Mouse (Mus musculus) spleen, postnatal 4 days (tissue): ENCODE measurements around the gene Actg1.

Experiments used
- DNase-seq, 2 experiments: peaks; one replicate each; pipeline ENCODE4 v3.0.0; 2022; ENCODE audit warnings: low spot score in 2 of 2

Gene Actg1

GRCm38 (mm10) chr11:120347791-120348683, at the start of gene Actg1:
TSS of gene Actg1 (minus strand) at chr11:120348542.
- DNase-seq = peak; percentile 83 to 91

- no peak for DNase-seq
Observed at GRCm38 (mm10) chr11:120397602-120398001, 49.3 kb upstream of the Actg1 start.

DNA sequence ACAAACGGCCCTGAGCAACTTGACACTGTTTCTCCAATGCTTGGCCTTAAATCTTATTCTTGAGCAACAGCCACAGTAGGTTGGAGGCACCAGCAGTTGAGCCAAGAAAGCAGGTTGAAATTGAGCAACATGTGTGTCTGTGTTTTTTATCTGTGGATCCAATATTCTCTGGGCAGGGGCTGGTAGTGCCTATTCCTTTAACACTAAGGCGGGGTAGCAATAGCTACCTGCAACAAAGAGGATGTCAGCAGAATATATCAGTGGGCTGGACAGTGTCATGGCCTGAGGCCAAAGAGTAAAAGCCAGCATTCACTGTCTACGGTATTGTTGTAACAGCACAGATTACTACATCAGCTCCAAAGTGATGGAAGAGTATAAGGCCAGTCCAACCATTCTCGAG, 47.3 kb upstream of the Actg1 start:
- DNase-seq = no peak

GRCm38 (mm10) chr11:120388580-120388979, 40.2 kb upstream of the Actg1 start:
- DNase-seq = no peak

- no peak for DNase-seq
Observed at GRCm38 (mm10) chr11:120387157-120387556, 38.8 kb upstream of the Actg1 start.

- DNase-seq = no peak
Observed at GRCm38 (mm10) chr11:120386632-120387031, 38.3 kb upstream of the Actg1 start.

DNA sequence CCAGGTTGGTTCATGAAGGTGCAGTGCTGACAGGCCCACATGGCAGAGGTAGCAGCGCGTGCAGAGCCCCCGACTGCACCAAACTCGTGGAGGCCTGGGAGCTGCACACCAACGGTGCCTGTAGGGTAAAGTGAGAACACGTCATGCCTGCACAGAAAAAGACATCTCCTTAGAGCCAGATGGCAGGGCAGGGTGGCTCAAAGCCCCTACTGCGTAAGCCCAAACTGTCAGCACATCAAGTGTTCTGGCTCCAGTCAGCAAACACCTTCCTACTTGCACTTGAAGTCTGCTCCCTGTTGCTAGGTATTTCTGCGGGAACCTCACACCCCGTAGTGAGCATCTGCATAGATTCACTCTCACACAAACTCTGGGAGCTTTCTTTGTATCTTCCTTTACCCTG, 34.2 kb upstream of the Actg1 start:
- DNase-seq = no peak

DNA sequence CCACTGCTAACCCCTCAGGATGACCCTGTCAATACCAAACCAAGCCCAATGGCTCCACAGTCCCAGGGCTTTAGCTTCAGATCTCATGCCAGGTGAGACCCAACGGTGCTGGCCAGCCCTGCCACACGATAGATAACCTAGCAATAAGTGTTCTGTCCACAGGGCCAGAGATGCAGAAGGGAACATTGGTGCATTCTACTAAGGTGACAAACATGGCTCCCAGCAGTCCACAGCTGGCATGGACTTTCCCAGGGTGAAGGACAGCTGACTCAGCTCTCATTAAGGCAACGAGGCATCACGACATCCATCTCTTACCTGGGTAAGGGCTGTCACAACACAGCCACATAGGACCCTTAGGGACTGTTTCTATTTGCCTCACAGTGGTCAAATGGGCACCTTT, 32.8 kb upstream of the Actg1 start:
- DNase-seq = no peak

DNA sequence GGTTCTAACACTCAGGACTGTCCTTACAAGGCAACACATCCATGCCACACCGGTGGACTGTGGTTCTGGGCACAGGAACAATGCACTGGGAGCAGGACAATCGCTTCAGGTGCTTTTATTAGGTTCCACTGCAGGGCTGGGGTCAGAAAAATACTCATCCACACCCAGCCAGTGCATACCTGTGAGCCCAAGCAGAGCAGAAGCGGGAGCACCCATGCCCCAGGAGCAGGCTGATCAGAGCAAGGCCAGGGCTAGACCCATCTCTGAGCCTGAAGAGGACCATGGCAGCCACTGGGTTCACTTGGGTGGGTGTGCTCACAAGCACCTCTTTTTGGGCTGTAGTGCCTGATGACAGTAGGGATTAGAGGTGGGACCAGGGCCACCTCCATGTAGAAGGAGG, 31.9 kb upstream of the Actg1 start:
- no peak for DNase-seq

DNA sequence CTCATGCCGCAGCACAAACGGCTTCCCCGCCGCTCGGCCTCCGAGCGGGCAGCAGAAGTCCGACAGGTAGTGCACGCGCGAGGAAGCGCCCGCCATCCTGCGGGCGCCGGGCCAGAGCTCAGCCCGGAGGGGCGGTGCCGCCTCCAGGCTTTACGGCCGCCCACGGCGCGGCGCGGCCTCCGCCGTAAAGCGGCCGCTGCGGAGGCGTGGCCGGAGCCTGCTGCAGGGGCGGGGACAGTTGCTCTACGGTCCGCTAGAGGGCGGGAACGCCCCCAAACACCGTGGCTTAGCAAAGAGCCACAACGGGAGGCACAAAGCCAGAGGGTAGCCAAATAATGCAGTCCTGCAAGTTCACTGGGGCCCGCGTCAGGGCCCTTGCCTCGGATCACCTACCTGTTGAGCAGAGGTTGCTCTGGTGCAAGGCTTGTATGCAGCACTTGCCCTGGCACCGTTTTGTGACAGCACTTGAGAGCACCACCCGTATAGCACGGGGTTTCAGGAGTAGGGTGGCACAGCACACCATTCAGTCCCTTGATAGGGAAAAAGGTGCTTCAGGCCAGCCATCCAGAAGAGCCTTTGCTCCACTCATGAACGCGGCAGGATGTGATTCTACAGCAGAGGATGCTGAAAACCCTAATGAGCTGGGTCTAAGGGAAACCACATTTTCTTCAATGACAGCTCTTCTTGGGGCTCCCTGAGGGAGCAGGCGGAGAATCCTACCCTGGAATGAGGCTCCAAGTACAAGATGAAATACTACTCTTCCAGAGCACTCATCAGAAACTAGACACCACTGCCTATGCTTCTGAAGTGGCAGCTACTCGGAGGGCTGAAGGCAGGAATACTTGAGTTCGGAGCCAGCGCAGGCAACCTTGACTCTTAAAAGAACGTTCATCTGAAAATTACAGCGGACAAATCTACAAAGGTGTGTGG, 30.5 kb upstream of the Actg1 start, which contains the start of gene Faap100:
TSS of gene Faap100 (minus strand) at position 154 of the 930 bp plus-strand sequence.
- peak; percentile 90 to 94 for DNase-seq

DNA sequence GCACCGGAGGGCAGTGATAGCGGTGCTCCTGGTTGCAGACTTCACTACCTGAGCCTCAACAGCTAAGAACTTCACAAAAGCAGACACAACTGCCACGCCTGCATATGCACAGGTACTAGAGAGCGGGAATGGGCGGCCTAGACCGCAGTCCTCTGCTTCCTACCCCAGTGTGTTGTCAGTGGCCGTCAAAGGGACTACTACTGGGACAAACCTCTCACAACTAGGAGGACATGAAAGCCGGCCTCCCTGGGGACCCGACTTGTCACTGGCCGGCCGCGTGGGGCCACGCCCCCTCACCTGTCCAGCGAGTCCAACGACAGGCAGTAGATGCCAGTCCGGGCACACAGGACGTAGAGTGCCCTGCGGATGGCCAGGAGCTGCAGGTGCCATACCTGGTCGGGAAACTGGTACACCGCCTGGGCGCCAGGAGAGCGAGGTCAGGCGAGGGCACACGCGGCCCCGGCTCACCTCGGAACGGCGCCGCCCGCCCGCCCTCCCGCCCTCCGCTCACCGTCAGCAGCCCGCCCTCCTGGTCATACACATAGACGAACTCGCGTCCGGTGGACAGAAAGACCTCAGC, 29.8 kb upstream of the Actg1 start:
- peak; percentile 34 to 78 for DNase-seq

GRCm38 (mm10) chr11:120377337-120377736, 29.0 kb upstream of the Actg1 start:
- no peak for DNase-seq

DNA sequence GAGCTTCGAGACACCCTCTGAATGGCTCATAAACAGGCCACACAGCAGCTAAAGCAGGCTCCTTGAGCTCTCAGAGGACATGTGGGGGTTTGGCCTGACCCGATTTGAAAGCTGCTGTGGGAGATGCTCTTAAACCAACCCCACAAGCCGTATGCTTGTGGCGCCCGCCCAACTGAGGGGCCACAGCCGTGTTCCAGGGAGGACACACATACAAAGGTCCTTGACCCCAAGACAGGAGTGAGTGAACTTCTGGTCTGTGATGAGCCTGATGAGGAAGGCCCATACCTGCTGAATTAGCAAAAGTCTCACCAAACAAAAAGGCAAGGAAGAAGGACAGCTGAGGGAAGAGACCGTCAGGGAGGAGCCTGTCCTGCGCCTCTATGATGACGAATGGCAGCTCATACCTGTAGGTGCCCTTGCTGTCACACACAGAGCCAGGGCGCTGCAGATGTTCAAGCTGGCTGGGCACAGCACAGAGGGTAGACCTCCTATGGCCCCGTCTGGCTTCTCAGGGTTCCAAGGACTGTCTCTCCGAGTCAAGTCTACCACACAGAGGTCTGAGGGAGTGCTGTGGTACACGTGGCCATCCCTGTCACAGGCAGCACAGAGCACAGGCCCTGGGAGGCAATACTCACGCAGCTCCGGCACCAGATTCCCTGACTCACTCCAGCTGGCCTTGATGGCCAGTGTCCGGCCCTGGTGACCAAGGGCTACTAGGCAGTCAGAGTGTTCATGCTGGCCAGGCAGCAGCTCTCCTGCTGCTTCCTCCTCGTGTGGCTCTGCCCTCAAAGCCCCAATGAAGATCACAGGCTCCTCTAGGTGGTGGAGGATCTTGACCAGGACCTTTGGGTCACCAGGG, 28.2 kb upstream of the Actg1 start:
- DNase-seq = no peak

DNA sequence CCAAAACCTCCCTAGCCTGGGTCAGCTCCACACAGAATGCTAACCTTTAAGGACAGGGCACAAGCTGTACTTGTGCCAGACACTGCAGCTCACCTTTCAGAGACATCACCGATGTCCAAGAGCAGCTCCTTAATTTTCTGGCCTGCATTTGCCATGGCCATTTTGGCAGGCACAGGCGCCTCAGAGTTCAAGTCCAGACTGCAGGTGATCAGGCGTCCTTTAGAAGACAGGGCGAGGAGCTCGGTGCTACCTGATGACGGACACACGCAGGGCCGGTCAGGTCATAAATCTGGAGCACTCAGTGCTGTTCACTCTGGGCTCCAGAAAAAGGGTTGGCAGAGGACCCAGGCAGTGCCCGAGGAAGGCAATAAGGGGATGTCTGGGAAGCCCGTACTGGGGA, 27.0 kb upstream of the Actg1 start:
- DNase-seq = no peak

- no peak for DNase-seq
Observed at GRCm38 (mm10) chr11:120373820-120374586, 25.7 kb upstream of the Actg1 start.

DNA sequence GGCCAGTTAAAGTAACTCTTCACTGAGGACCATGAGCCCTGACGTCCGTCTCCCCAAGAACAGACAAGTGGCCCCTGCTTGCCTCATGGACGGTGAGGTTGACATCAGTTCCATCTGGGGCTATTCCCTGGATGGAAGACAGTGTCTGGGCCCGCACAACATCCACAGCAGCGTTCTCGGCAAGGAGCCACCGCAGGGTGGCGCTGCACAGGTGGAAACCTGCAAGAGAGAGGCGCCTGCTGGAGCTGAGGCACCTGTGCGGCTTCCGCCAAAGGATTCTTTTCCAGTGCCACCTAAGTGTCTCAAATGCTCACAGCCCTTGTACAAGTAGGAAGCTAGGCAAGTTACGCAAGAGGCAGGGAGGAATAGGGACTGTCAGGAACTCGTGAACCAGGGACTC, 24.7 kb upstream of the Actg1 start:
- no peak for DNase-seq

GRCm38 (mm10) chr11:120369656-120370055, 21.3 kb upstream of the Actg1 start:
- DNase-seq = peak; percentile 55 to 86

DNA sequence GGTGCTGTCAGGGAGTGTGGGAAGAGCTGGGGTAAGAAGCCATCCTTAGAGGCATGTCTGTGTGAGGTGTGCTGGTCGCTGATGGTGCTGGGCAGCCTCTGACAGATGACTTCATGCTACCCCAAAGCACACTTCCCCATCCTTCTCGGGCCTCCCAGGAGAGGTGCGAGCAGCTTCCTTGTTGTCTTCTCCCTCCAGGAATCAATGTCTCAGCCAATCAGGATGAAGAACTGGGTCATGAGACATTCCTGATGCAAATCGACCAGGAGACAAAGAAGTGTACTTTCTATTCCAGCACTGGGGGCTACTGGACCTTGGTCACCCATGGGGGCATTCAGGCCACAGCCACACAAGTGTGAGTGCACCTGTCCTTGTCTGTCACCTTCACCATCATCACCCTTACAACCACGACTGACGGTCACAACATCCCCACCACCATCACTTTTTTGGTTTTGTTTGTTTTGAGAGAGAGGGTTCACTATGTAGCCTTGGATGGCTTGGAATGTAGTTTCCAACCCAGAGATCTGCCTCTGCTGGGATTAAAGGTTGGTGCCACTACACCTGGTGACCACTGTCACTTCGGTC, 18.2 kb upstream of the Actg1 start:
- no peak for DNase-seq

- no peak for DNase-seq
Observed at GRCm38 (mm10) chr11:120362891-120363290, 14.5 kb upstream of the Actg1 start.

DNA sequence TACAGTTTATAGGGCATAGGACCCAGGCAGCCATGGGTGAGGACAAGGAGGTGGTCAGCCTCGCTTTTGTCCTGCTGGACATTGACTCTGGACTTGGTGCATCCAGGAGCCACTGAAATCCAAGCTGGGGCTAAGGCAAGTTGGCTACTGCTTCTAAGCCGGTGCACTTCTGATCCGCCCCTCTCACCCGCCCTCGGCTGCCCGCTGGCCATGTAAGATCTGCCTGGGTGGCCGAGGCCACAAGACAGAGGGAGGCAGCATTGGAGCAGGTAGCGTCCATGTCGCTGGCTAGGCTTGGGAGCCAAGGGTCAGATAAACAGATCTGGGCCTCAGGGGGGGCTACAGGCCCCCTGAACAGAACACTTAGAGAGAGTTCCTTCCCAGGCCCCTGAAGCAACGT, 13.0 kb upstream of the Actg1 start, which contains the start of gene Fscn2:
TSS of gene Fscn2 (plus strand) at position 240 of the 400 bp plus-strand sequence.
- DNase-seq = no peak
